Comparison of ENCODE assay signal across 17 mouse cellular contexts in the genomic region with DNA sequence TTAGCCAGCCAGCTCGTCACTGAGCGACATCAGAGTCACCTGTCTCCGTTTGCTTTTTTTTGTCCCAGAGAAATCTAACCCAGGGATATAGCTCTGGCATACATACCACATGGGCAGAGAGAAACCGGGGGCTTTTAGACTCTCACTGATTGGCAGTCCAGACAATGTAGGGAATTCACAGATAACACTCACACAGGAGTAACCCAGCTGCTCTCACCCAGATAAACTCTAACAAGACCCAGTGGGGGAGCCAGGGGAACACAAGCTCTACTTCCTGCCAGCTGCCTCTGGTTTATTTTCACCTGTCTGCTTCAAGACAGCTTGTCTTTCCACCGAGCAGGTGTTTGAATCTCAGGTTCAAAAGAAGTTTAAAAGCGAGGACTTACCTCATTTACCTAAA. TPM values are rescaled to one million over a fixed set of nuclear protein-coding genes. Genes with fewer than 3 reads are reported as not detected.
A peak's percentile ranks its signal among the peaks of the same experiment; 100 is the strongest.
DNase-seq lines count a peak whose midpoint lies in the region; ATAC-seq and TF ChIP-seq lines count a peak whose summit lies in the region.
"Had no signal": no experiment of that assay in that cellular context is flagged by ENCODE, and none has a peak within 500 bp of the region (broad histone marks: within the 10 kb centered on the region; RNA-seq: fewer than 3 reads in every experiment).

No protein-coding gene starts in this region.

- TF ChIP-seq POLR2A in MEL (IDR thresholded peaks at IDR 0.05; ENCODE audit: control insufficient read depth in 1 of 2, insufficient read depth in 1 of 2, low read depth in 1 of 2, low read length in 2 of 2, poor library complexity in 1 of 2) = no peak

- no peak for DNase-seq in kidney, postnatal 0 days (ENCODE audit: low spot score)
- no peak for DNase-seq in kidney, postnatal 4 days
- peak; percentile 53 for DNase-seq in MEL (ENCODE audit: low read depth, low spot score)
- no peak for DNase-seq in intestine, embryonic 14.5 days (ENCODE audit: low spot score)
- DNase-seq in Muller cell, postnatal 12 days (ENCODE audit: inconsistent ontology term) = no peak
- no peak for DNase-seq in layer of hippocampus, postnatal 25 days (ENCODE audit: extremely low spot score in 1 of 2, low spot score in 1 of 2)
- DNase-seq: cerebellum, postnatal 14 days; gastrocnemius, postnatal 10 days; heart, postnatal 4 days; layer of hippocampus, adult 9-11 months had no signal

- no peaks in the 10 kb centered on the region for H3K9me3 ChIP-seq in kidney, postnatal 0 days (replicated peaks; ENCODE audit: low read length)
- no peaks in the 10 kb centered on the region for H3K9me3 ChIP-seq in MEL (replicated peaks; ENCODE audit: insufficient read depth, low read length)
- H3K9me3 ChIP-seq in intestine, embryonic 14.5 days (ENCODE audit: control insufficient read depth, low read length) = no peaks in the 10 kb centered on the region
- H3K9me3 ChIP-seq: forebrain, embryonic 15.5 days; limb, embryonic 12.5 days; megakaryocyte, embryonic 14.5 days had no signal

- H3K4me1 ChIP-seq in kidney, postnatal 0 days (replicated peaks; ENCODE audit: insufficient read depth, low read length) = no peaks in the 10 kb centered on the region
- H3K4me1 ChIP-seq in MEL (ENCODE audit: control insufficient read depth in 1 of 2, insufficient read depth in 2 of 2, low read length in 2 of 2) = peaks cover 14 to 46% of the 10 kb centered on the region in 2 experiments
- peaks cover 5% of the 10 kb centered on the region; the same call in 1 of the 2 replicates for H3K4me1 ChIP-seq in intestine, embryonic 14.5 days (replicated peaks; ENCODE audit: control insufficient read depth, insufficient read depth, low read length)
- H3K4me1 ChIP-seq: forebrain, embryonic 15.5 days; limb, embryonic 12.5 days; megakaryocyte, embryonic 14.5 days had no signal

- H3K27ac ChIP-seq in kidney, postnatal 0 days = peak overlapping the region; percentile 32
- no peak overlapping the region for H3K27ac ChIP-seq in MEL (ENCODE audit: control insufficient read depth, low read depth, low read length)
- peak overlapping the region; percentile 40 for H3K27ac ChIP-seq in intestine, embryonic 14.5 days (ENCODE audit: low read depth)
- H3K27ac ChIP-seq: forebrain, embryonic 15.5 days; limb, embryonic 12.5 days had no signal

- peak overlapping the region; percentile 34 for H3K4me2 ChIP-seq in kidney, postnatal 0 days (ENCODE audit: low read length)
- H3K4me2 ChIP-seq in intestine, embryonic 14.5 days (ENCODE audit: low read length) = no peak overlapping the region
- H3K4me2 ChIP-seq: forebrain, embryonic 15.5 days; heart, embryonic 11.5 days; limb, embryonic 12.5 days had no signal

- TF ChIP-seq CTCF in kidney, postnatal 0 days (IDR thresholded peaks at IDR 0.05; ENCODE audit: low read depth) = no peak
- TF ChIP-seq CTCF in MEL (IDR thresholded peaks at IDR 0.05 in 2 of 3, conservative IDR thresholded peaks at IDR 0.05 in 1 of 3; ENCODE audit: control insufficient read depth in 1 of 3, insufficient read depth in 1 of 3, low read depth in 2 of 3, low read length in 3 of 3, poor library complexity in 1 of 3, severe bottlenecking in 1 of 3) = no peak

- H3K79me2 ChIP-seq in MEL (ENCODE audit: control insufficient read depth, insufficient read depth, low read length, poor library complexity) = no peaks in the 10 kb centered on the region

- no peak for ATAC-seq in kidney, postnatal 0 days (replicated peaks; ENCODE audit: low FRiP score, low read depth)
- no peak for ATAC-seq in intestine, embryonic 14.5 days (replicated peaks; ENCODE audit: low FRiP score, low TSS enrichment, low read depth)
- peak; percentile 45; the same call in 1 of the 2 replicates for ATAC-seq in megakaryocyte-erythroid progenitor cell, adult 5-6 weeks (replicated peaks; ENCODE audit: low FRiP score, low TSS enrichment, poor library complexity, severe bottlenecking)
- ATAC-seq: forebrain, embryonic 15.5 days; inflammation-experienced regulatory T-cells, adult 6 months; Patski had no signal

- 59% methylated on average over 6 of the region's 6 CpGs for WGBS in kidney, postnatal 0 days
- WGBS in intestine, embryonic 14.5 days = 63% methylated on average over 6 of the region's 6 CpGs

- TF ChIP-seq EP300 in MEL (IDR thresholded peaks at IDR 0.05; ENCODE audit: low read depth in 1 of 2, low read length in 2 of 2) = peak; percentile 52 to 65

- H3K9ac ChIP-seq in kidney, postnatal 0 days (ENCODE audit: low read depth, low read length) = 0 out of 2 replicates have a peak overlapping the region, but pooled peaks have one; percentile 19
- no peak overlapping the region for H3K9ac ChIP-seq in MEL (ENCODE audit: control insufficient read depth, low read depth, low read length, poor library complexity, severe bottlenecking)
- no peak overlapping the region for H3K9ac ChIP-seq in intestine, embryonic 14.5 days (ENCODE audit: low read length)
- H3K9ac ChIP-seq: forebrain, embryonic 15.5 days; limb, embryonic 12.5 days had no signal

- no peak for TF ChIP-seq RAD21 in MEL (IDR thresholded peaks at IDR 0.05; ENCODE audit: low read depth, low read length)

- no peaks in the 10 kb centered on the region for H3K36me3 ChIP-seq in kidney, postnatal 0 days (ENCODE audit: insufficient read depth, low read length)
- peaks cover 0 to 34% of the 10 kb centered on the region in 2 experiments; a peak in 2 of 4 replicates for H3K36me3 ChIP-seq in MEL (ENCODE audit: control insufficient read depth in 1 of 2, insufficient read depth in 2 of 2, low read length in 2 of 2)
- no peaks in the 10 kb centered on the region for H3K36me3 ChIP-seq in intestine, embryonic 14.5 days (ENCODE audit: control insufficient read depth, insufficient read depth, low read length)
- H3K36me3 ChIP-seq: forebrain, embryonic 15.5 days; limb, embryonic 12.5 days had no signal

- no peaks in the 10 kb centered on the region for H3K27me3 ChIP-seq in kidney, postnatal 0 days (ENCODE audit: insufficient read depth, low read length)
- no peaks in the 10 kb centered on the region for H3K27me3 ChIP-seq in MEL (ENCODE audit: control insufficient read depth in 1 of 2, insufficient read depth in 2 of 2, low read length in 2 of 2)
- H3K27me3 ChIP-seq in intestine, embryonic 14.5 days (replicated peaks; ENCODE audit: control insufficient read depth, insufficient read depth, low read length) = no peaks in the 10 kb centered on the region
- H3K27me3 ChIP-seq: forebrain, embryonic 15.5 days; limb, embryonic 12.5 days; Patski had no signal

- 0 out of 2 replicates have a peak overlapping the region, but pooled peaks have one; percentile 0 for H3K4me3 ChIP-seq in kidney, postnatal 0 days (replicated peaks; ENCODE audit: low read depth, low read length)
- H3K4me3 ChIP-seq in MEL (ENCODE audit: control insufficient read depth in 1 of 2, insufficient read depth in 1 of 2, low read depth in 2 of 2, low read length in 2 of 2) = no peak overlapping the region
- H3K4me3 ChIP-seq in intestine, embryonic 14.5 days (ENCODE audit: low read depth, low read length) = no peak overlapping the region
- H3K4me3 ChIP-seq: forebrain, embryonic 15.5 days; limb, embryonic 12.5 days; megakaryocyte, embryonic 14.5 days had no signal

TF ChIP-seq in MEL, 35 proteins besides CTCF, POLR2A, EP300 and RAD21:
- TF ChIP-seq ZC3H11A (IDR thresholded peaks at IDR 0.05; ENCODE audit: low read depth, low read length) (no peak), GABPA (IDR thresholded peaks at IDR 0.05; ENCODE audit: low read depth, low read length) (no peak), GATA1 (IDR thresholded peaks at IDR 0.05; ENCODE audit: low read depth, low read length) (peak; percentile 66), SIN3A (IDR thresholded peaks at IDR 0.05; ENCODE audit: low read length) (0 out of 2 replicates have a peak, but pooled peaks have one; percentile 38), ETS1 (IDR thresholded peaks at IDR 0.05; ENCODE audit: low read depth, low read length) (peak; percentile 86), RCOR1 (IDR thresholded peaks at IDR 0.05; ENCODE audit: low read depth, low read length) (0 out of 2 replicates have a peak, but pooled peaks have one; percentile 39), MXI1 (IDR thresholded peaks at IDR 0.05; ENCODE audit: low read depth, low read length) (peak; percentile 54; the same call in 1 of the 2 replicates), MAX (IDR thresholded peaks at IDR 0.05; ENCODE audit: low read length) (no peak), KAT2A (conservative IDR thresholded peaks at IDR 0.05; ENCODE audit: low read depth, low read length) (no peak), TCF12 (IDR thresholded peaks at IDR 0.05; ENCODE audit: low read depth, low read length) (peak; percentile 84), TAL1 (IDR thresholded peaks at IDR 0.05; ENCODE audit: low read length) (0 out of 2 replicates have a peak, but pooled peaks have one; percentile 13), BHLHE40 (IDR thresholded peaks at IDR 0.05; ENCODE audit: borderline replicate concordance, low read depth, low read length) (peak; percentile 71; the same call in 1 of the 2 replicates), HCFC1 (IDR thresholded peaks at IDR 0.05; ENCODE audit: low read depth, low read length) (no peak)

RNA-seq across cellular contexts. Expression of a gene that starts 0.4 kb away (rescaled TPM):
- 23.3 and 23.5 TPM in 2 replicates for polyA plus RNA-seq in kidney, postnatal 0 days (2015; fragmentation: Nextera tagmentation; extraction: Ambion mirVana)
- total RNA-seq in MEL (2012; rRNA removed) = not detected in 2 replicates
- polyA plus RNA-seq in MEL (2012; ENCODE audit: insufficient read depth in 1 of 2, insufficient read length in 2 of 2, low read depth in 1 of 2, low replicate concordance in 2 of 2, missing spikeins in 1 of 2) = not detected
- polyA plus RNA-seq in intestine, embryonic 14.5 days (2014; fragmentation: Nextera tagmentation; extraction: Ambion mirVana) = 11.2 TPM in 2 replicates
- total RNA-seq in megakaryocyte-erythroid progenitor cell, adult 5-6 weeks (2014; fragmentation: Nextera tagmentation) = not detected in 2 replicates
- not detected in 2 replicates for total RNA-seq in megakaryocyte-erythroid progenitor cell, adult 5-6 weeks (2017)
- total RNA-seq in layer of hippocampus, postnatal 25 days (2021) = not detected
- total RNA-seq: gastrocnemius, postnatal 10 days; heart, postnatal 4 days had no signal
